Mouse (Mus musculus): ENCODE measurements around the gene Cox6a1.

- TF ChIP-seq POLR2A (IDR thresholded peaks at IDR 0.05; ENCODE audit: extremely low read depth, insufficient read depth, low read length) (no peak), CTCF (IDR thresholded peaks at IDR 0.05; ENCODE audit: low read depth, low read length) (no peak)
Observed at GRCm38 (mm10) chr5:115397839-115398780, 49.3 kb upstream of the Cox6a1 start.
